32 mouse cellular contexts compared by ENCODE assay signal in genomic region chr9:94441393-94441792, GRCm38 (mm10).
DNase-seq lines count a peak whose midpoint lies in the region; ATAC-seq lines count a peak whose summit lies in the region.
"Had no signal": no experiment of that assay in that cellular context is flagged by ENCODE, and none has a peak within 500 bp of the region (broad histone marks: within the 10 kb centered on the region; RNA-seq: fewer than 3 reads in every experiment).

No protein-coding gene starts in this region.

- H3K4me2 ChIP-seq in embryonic facial prominence, embryonic 14.5 days (ENCODE audit: low read depth, low read length), result no peak overlapping the region
- H3K4me2 ChIP-seq in hindbrain, embryonic 13.5 days, result no peak overlapping the region
- H3K4me2 ChIP-seq: embryonic facial prominence, embryonic 12.5 days; kidney, embryonic 15.5 days; limb, embryonic 15.5 days; liver, embryonic 13.5 days; midbrain, embryonic 15.5 days; neural tube, embryonic 12.5 days had no signal

- no peaks in the 10 kb centered on the region for H3K36me3 ChIP-seq in embryonic facial prominence, embryonic 14.5 days (ENCODE audit: control insufficient read depth, insufficient read depth, low read length)
- H3K36me3 ChIP-seq in embryonic facial prominence, embryonic 10.5 days (replicated peaks), result no peaks in the 10 kb centered on the region
- no peaks in the 10 kb centered on the region for H3K36me3 ChIP-seq in hindbrain, embryonic 13.5 days
- H3K36me3 ChIP-seq: embryonic facial prominence, embryonic 12.5 days; forebrain, embryonic 10.5 days; hindbrain, embryonic 10.5 days; kidney, embryonic 15.5 days; limb, embryonic 10.5 days; limb, embryonic 15.5 days; liver, embryonic 13.5 days; midbrain, embryonic 15.5 days; neural tube, embryonic 12.5 days had no signal

- ATAC-seq in embryonic facial prominence, embryonic 14.5 days (ENCODE audit: low read depth), result no peak
- ATAC-seq in CD4-positive, CD25-positive, alpha-beta regulatory T cell, adult 4 months, result peak; percentile 77
- ATAC-seq in inflammation-experienced regulatory T-cells, adult 6 months, result peak; percentile 80
- ATAC-seq in hindbrain, embryonic 13.5 days (ENCODE audit: low FRiP score), result no peak
- ATAC-seq: forebrain, embryonic 16.5 days; hindbrain, postnatal 0 days; intestine, postnatal 0 days; midbrain, embryonic 15.5 days had no signal

- H3K27ac ChIP-seq in embryonic facial prominence, embryonic 14.5 days (replicated peaks; ENCODE audit: low read depth, low read length), result no peak overlapping the region
- no peak overlapping the region for H3K27ac ChIP-seq in embryonic facial prominence, embryonic 10.5 days (replicated peaks)
- H3K27ac ChIP-seq in hindbrain, embryonic 13.5 days, result no peak overlapping the region
- H3K27ac ChIP-seq: embryonic facial prominence, embryonic 12.5 days; forebrain, embryonic 10.5 days; heart, adult 2 months; hindbrain, embryonic 10.5 days; hindbrain, postnatal 0 days; kidney, embryonic 15.5 days; limb, embryonic 10.5 days; limb, embryonic 15.5 days; liver, embryonic 13.5 days; macrophage; midbrain, embryonic 15.5 days; neural tube, embryonic 12.5 days had no signal

- DNase-seq in embryonic facial prominence, embryonic 14.5 days (ENCODE audit: low spot score), result peak; percentile 31
- DNase-seq in embryonic facial prominence, embryonic 10.5 days (ENCODE audit: low spot score), result no peak
- DNase-seq in thymus, postnatal 14 days, result peak; percentile 34
- no peak for DNase-seq in left cerebral cortex, postnatal 36 days (ENCODE audit: low spot score in 2 of 2)
- no peak for DNase-seq in cerebellum, adult 11 months
- DNase-seq: adrenal gland, adult 2 months; adrenal gland, postnatal 36 days; cerebellum, adult 8-10 months; cerebellum, postnatal 25 days; heart, adult 2 months; heart, postnatal 14 days; kidney, postnatal 25 days; liver, embryonic 13.5 days; lung, adult 18-20 months; lung, postnatal 10 days; right cerebral cortex, adult 18-20 months; spleen, adult 18-20 months had no signal

- intact Hi-C loops in left cerebral cortex, postnatal 36 days (cut with DNase I), result no loop called here

- H3K9me3 ChIP-seq in embryonic facial prominence, embryonic 14.5 days (ENCODE audit: control insufficient read depth, low read length), result no peaks in the 10 kb centered on the region
- no peaks in the 10 kb centered on the region for H3K9me3 ChIP-seq in embryonic facial prominence, embryonic 10.5 days
- no peaks in the 10 kb centered on the region for H3K9me3 ChIP-seq in hindbrain, embryonic 13.5 days
- H3K9me3 ChIP-seq: embryonic facial prominence, embryonic 12.5 days; forebrain, embryonic 10.5 days; hindbrain, embryonic 10.5 days; kidney, embryonic 15.5 days; limb, embryonic 10.5 days; limb, embryonic 15.5 days; liver, embryonic 13.5 days; midbrain, embryonic 15.5 days; neural tube, embryonic 12.5 days had no signal

- H3K4me3 ChIP-seq in embryonic facial prominence, embryonic 14.5 days (ENCODE audit: low read depth, low read length), result no peak overlapping the region
- H3K4me3 ChIP-seq in embryonic facial prominence, embryonic 10.5 days, result no peak overlapping the region
- no peak overlapping the region for H3K4me3 ChIP-seq in hindbrain, embryonic 13.5 days
- H3K4me3 ChIP-seq: embryonic facial prominence, embryonic 12.5 days; forebrain, embryonic 10.5 days; heart, adult 2 months; hindbrain, embryonic 10.5 days; kidney, embryonic 15.5 days; limb, embryonic 10.5 days; limb, embryonic 15.5 days; liver, embryonic 13.5 days; midbrain, embryonic 15.5 days; neural tube, embryonic 12.5 days had no signal

- WGBS in embryonic facial prominence, embryonic 14.5 days, result 64% methylated on average over 4 of the region's 4 CpGs
- WGBS in embryonic facial prominence, embryonic 10.5 days, result 81% methylated on average over 4 of the region's 4 CpGs
- WGBS in hindbrain, embryonic 13.5 days, result 89% methylated on average over 4 of the region's 4 CpGs

- H3K4me1 ChIP-seq in embryonic facial prominence, embryonic 14.5 days (ENCODE audit: control insufficient read depth, insufficient read depth, low read length), result peaks cover 5% of the 10 kb centered on the region; the same call in 1 of the 2 replicates
- no peaks in the 10 kb centered on the region for H3K4me1 ChIP-seq in embryonic facial prominence, embryonic 10.5 days
- 0 out of 2 replicates have a peak, but pooled peaks cover 4% of the 10 kb centered on the region for H3K4me1 ChIP-seq in hindbrain, embryonic 13.5 days (replicated peaks)
- H3K4me1 ChIP-seq: embryonic facial prominence, embryonic 12.5 days; forebrain, embryonic 10.5 days; hindbrain, embryonic 10.5 days; limb, embryonic 10.5 days; limb, embryonic 15.5 days; liver, embryonic 13.5 days; midbrain, embryonic 15.5 days; neural tube, embryonic 12.5 days had no signal

- H3K9ac ChIP-seq in embryonic facial prominence, embryonic 14.5 days (ENCODE audit: low read depth, low read length), result no peak overlapping the region
- no peak overlapping the region for H3K9ac ChIP-seq in hindbrain, embryonic 13.5 days
- H3K9ac ChIP-seq: embryonic facial prominence, embryonic 12.5 days; kidney, embryonic 15.5 days; limb, embryonic 15.5 days; liver, embryonic 13.5 days; midbrain, embryonic 15.5 days; neural tube, embryonic 12.5 days had no signal

- no peaks in the 10 kb centered on the region for H3K27me3 ChIP-seq in embryonic facial prominence, embryonic 14.5 days (replicated peaks; ENCODE audit: control insufficient read depth, insufficient read depth, low read length)
- H3K27me3 ChIP-seq in embryonic facial prominence, embryonic 10.5 days (replicated peaks; ENCODE audit: low read depth, poor library complexity, severe bottlenecking), result no peaks in the 10 kb centered on the region
- H3K27me3 ChIP-seq in hindbrain, embryonic 13.5 days, result no peaks in the 10 kb centered on the region
- H3K27me3 ChIP-seq: embryonic facial prominence, embryonic 12.5 days; kidney, embryonic 15.5 days; limb, embryonic 15.5 days; liver, embryonic 13.5 days; midbrain, embryonic 15.5 days; neural tube, embryonic 12.5 days had no signal

Comparison
In these comparisons a context has a peak if more than half of its experiments do, and no peak if none do; other contexts are left out.
1. DNase-seq: peak in embryonic facial prominence, embryonic 14.5 days (single experiment) and thymus, postnatal 14 days (single experiment); none in embryonic facial prominence, embryonic 10.5 days (single experiment), left cerebral cortex, postnatal 36 days (0 of 2) and cerebellum, adult 11 months (single experiment).
2. ATAC-seq: peak in CD4-positive, CD25-positive, alpha-beta regulatory T cell, adult 4 months (single experiment) and inflammation-experienced regulatory T-cells, adult 6 months (single experiment); none in embryonic facial prominence, embryonic 14.5 days (single experiment) and hindbrain, embryonic 13.5 days (single experiment).